Mouse (Mus musculus) adrenal gland, postnatal 14 days (tissue): Measurements from ENCODE around the gene Lhpp. TPM values are rescaled to one million over a fixed set of nuclear protein-coding genes. Genes with fewer than 3 reads are reported as not detected.

Experiments
- DNase-seq: peaks from one replicate; pipeline ENCODE4 v3.0.0; 2021; ENCODE audit warnings: mixed read lengths
- long read RNA-seq, 2 experiments: library from polyadenylated mRNA; stranded (forward); transcript quantifications; one replicate each; pipeline ENCODE4 v2.0.0; 2021
- total RNA-seq: library from RNA; stranded (reverse); gene quantifications from 2 replicates; pipeline ENCODE4 v1.2.3, GENCODE M21; 2021

Gene Lhpp
- 18.1 and 18.6 TPM in 2 replicates for total RNA-seq
- long read RNA-seq, experiment 1, transcript Lhpp-201 (7 exons, 1,612 nt), result major isoform, 26 of 40 reads
- long read RNA-seq, experiment 1, partial matches to known transcripts, result 4 of 40 reads
- long read RNA-seq, experiment 1, other reads (novel, unspliced or antisense), result 10 of 40 reads
- long read RNA-seq, experiment 2, transcript Lhpp-201 (7 exons, 1,612 nt), result major isoform, 15 of 18 reads
- long read RNA-seq, experiment 2, partial matches to known transcripts, result 0 of 18 reads
- long read RNA-seq, experiment 2, other reads (novel, unspliced or antisense), result 3 of 18 reads

DNA sequence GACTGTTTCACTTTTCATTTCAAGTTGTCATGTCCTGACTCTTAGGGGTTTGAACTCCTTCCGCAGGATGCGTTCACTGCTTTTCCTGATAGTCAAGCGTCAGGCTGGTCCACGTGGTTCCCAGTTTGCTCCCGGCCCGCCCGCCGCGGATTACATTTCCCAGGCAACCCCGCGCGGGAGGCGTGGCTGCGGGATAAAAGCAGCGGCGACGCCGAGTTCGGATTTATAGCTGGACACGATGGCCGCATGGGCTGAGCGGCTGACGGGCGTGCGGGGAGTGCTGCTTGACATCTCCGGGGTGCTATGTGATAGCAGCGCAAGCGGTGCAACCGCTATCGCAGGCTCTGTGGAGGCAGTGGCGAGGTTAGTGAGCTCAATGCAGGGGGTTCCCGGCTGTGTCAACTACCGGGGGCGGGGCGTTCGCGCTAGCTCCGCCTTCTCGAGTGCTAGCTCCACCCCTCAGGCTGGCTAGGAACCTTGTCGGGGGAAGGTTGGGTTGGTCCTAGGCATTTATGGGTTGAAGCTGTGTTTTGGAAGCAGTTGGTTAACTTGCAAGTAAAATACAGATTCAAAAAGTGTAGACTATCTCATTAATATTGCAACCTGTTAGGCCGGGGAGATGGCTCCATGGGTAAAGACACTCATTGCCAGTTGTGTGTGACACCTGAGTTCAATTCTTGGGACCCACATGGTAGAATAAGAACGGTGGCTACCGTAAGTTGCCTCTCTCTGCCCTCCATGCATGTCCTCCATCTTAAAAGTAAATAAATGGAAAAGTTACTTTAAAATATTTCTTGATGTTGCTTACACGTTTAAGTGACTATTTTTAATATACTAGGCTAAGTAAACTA, at the start of gene Lhpp:
TSS of gene Lhpp (plus strand) at position 171 of the 851 bp plus-strand sequence.
- DNase-seq, result peak; percentile 93

DNA sequence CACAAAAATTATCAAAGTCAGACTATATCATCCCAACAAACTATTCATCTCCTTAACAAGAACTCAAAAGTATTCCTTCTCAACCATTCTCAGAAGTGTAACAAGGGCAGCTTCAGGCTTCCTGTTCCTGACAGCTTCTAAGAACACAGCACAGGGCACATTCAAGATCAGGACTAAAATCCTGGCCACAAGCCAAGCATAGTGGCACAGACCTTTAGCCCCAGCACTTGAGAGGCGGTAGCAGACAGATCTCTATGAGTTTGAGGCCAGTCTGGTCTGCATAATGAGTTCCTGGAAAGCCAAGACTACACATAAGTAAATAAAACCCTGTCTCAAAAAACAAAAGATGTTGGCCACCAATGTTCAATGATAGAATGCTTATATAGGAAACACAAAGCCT, 44.6 kb upstream of the Lhpp start:
- DNase-seq, result no peak

DNA sequence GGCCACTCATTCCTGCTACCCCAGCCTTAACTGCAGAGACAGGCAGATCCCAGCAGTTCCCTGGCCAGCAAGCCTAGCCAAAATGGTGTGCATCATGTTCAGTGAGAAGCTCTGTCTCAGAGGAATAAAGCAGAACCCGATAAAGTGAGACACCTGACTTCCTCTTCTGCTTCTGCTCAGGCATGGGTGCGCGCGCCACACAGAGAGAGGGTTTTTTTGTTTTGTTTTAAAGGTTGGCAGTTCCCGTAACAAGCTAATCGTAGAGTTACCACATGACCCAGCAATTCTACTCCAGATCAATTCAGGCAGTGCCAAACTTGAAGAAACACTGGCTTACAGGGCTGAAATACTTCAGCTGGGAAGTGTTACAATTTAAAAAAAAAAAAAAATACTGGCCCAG, 41.6 kb upstream of the Lhpp start:
- peak; percentile 19 for DNase-seq

DNA sequence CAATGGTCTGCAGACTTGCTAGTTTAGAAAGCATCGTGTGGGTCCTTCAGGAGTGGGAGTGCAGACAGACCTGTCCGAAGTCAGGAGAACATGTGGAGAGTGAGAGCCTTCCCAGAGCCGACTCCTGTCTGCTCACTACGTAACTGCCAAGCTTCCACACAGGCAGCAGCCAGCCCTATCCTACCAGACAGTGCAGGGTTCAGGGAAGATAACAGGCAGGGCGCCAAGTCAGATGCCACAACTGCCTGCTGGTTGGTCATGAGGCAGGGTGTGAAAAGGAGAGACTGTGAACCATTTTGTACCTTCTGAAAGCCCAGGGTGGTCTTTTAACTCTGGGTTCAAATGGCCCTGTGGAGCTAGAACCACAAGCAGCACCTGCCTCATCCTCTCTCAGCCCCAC, 40.4 kb upstream of the Lhpp start:
- no peak for DNase-seq

DNA sequence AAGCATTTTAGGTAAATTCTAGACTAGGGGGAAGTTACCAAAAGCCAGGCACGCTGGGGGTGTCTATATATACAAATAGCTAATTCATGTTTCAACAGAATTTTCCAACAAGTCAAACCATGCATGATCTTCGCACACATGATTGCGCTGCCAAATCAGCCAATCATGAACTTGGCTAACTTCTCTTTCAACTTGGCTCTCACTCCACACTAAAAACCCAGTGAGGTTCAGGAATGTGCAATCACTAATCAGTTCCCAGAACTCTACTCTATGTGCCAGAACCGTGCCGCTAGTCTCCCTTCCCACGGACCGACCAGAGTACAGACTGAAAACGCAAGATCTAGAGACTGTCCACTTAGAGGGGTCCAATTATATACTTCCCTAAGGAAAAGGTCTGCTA, 39.0 kb upstream of the Lhpp start:
- DNase-seq, result no peak

DNA sequence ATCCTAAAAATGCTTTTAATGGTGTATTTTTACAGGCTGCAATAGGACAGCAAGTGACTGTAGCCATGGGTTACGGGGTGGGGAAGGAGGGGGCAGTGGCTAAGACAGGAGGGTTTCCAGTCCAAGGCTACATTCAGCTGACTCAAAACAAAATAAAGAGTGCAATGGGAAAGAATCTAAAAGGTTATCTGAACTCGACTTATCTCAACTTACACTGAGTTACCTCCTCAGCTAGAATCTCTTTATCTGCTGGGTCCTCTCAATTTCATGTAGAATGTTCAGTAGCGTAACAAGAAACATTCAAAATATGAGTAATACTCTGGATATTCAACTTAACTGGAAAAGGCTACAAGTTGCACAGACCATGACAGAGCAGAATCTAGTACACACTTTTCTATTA, 37.7 kb upstream of the Lhpp start:
- peak; percentile 30 for DNase-seq

DNA sequence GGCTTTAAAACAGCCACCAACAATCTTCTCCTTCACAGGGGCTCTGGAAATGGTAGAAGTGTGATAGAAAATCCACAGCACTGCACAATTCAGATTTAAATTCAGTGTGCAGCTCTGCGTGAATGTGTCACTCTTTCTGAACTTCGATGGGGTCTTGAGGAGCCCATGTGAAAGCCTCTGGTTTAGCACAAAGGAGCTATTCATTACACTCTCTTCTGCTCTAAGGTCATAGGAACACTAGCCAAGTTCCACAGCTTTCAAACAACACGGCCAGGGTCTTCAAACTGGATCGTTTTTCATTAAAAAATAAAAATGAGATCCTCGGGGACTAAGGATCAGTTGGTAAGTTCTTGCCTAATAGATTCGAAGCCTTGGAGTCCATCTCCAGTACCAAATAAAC, 37.2 kb upstream of the Lhpp start:
- DNase-seq, result no peak

DNA sequence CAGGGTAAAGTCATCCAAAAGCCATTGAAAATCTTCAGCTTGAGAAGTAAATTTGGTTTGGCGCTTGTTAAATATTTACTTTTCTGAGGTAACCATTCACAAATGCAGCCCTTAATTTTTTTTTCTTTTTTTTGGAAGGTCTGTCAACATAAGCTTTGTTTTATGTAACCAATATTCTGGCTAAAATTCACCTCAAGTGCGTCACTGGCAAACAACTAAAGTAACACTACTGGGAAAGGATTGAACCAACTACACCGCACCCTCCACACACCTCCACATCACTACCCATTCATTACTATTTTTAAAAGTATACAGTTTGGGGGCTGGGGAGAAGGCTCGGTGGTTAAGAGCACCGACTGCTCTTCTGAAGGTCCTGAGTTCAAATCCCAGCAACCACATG, 35.8 kb upstream of the Lhpp start:
- no peak for DNase-seq

DNA sequence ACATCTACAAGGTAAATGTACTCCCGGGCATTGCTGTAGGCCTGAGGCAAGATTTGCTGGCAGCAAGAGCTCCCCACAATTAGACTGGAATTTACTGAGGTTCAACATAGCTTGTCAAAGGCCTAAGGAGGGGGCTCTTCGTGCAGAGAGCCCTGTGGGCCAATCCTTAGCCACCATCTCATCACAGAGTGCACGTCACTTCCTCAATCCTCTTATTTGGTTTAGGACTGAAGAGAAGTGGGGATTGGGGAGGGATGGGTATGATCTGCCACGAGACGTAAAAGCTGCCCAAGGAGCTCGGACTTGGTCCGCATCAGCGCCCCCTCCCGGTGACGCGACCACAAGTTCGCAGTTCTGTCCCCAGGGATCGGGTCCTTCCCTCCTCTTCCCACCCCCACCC, 34.8 kb upstream of the Lhpp start:
- DNase-seq, result peak; percentile 90

DNA sequence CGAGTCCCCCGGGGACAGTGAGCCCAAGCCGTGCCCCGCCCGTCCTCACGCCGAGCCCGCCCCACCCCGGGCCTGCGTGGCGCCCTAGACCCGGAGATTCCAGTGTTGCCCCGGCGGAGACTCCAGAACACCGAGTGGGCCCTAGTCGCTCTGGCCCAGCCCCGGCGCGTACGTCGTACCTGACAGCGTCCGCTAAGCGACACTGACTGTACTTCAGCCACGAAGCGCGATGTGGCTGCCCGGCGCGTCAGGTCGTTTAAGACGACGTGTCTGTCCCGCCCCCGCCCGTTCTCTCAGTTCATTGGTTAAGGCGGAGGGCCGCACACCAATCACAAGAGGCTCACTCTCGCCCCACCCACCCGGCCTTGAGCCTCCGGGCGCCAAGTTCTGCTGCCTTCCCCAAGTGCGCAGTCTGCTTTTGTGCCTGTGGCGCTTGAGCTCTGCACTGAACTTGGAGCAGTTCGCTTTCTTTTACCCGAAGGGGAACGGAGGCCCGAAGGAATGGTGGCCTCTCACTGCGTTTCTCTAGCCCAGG, 34.3 kb upstream of the Lhpp start, which contains the start of gene Oat:
TSS of gene Oat (minus strand) at position 283 of the 535 bp plus-strand sequence.
- peak; percentile 97 for DNase-seq

DNA sequence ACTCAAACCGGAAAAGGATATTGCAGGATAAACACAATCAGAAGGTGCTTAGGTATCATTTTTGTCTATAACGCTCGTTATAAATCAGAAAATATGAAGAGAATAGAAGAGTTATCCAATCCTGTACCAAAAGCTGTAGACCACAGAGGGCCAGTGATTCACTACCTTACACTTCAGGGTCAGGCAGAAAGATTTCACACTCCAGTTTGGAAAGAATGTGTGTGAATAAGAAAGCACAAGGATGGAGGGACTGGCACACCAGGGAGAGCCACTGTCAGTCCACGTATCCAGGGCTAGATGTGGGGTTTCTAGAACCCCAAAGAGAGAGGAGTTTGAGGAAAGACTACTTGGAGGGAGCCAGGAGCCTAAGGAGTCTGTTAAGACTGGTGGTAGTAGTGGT, 33.5 kb upstream of the Lhpp start:
- DNase-seq, result peak; percentile 34

DNA sequence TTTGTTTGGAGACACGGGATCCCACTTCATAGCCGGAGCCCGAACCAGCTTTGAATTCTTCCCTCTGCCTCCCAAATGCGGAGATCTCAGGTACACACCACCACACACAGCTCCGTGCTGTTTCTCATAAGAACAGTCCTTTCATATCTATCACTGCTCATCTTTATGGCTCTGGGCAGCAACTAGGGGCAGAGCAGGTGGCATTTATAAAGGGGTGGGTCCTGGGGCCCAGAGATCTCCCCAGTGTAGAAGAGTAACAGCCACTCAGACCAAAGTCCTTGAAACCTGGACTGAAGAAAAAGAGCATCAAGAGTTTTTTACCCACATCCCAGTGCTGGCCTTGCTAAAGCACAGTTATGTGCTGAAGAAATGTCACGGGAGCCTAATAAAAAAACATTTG, 29.9 kb upstream of the Lhpp start:
- no peak for DNase-seq

DNA sequence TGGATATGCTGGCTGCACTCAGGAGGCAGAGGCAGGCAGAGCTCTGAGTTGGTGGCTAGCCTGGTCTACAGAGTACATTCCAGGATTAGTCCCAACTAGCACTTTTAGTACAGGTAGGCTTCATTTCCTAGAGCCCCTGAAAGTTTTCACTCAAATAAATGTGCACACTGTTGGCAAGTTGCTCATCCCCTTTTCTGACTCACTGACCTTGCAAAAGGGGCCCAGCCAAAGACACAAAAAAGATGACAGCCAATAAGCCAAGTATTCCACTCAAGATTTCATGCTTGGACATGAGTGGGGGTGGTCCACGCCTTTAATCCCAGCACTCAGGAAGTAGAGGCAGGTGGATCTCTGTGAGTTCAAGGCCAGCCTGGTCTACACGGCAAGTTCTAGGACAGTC, 29.0 kb upstream of the Lhpp start:
- DNase-seq, result peak; percentile 41

DNA sequence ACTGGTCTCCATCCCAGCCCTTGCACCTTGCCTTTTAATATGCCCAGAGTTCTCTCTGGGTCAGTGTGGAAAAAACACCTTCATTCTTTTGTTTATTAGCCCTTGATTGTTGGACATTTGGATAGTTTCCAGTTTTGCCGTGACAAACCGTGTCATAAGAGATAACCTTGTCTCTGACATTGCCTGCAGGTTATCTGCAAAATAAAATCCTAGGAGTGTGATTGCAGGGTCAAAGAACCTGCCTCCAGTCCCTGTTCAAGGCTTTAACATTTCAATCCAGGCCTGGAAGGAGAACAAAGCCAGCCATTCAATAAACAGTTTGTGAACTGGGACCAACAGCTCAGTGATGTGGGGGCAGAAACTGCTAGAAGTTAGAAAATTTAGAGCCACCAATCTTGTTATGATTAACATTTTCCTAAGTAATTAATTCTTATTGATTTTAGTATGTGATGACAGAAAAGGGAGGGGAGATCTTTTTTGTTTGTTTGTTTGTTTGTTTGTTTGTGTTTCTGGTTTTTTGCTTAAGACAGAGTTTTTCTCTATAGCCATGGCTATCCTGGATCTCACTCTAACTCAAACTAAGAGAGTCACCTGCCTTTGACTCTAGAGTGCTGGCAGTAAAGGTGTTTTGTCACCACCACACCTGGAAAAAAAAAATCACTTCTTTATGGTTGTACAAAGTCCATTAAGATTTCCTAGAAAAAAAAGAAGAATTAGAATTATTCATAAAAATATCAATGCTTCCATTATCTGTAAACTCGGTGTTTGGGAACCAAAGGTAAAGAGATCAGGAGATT, 24.5 kb upstream of the Lhpp start:
- DNase-seq, result no peak

DNA sequence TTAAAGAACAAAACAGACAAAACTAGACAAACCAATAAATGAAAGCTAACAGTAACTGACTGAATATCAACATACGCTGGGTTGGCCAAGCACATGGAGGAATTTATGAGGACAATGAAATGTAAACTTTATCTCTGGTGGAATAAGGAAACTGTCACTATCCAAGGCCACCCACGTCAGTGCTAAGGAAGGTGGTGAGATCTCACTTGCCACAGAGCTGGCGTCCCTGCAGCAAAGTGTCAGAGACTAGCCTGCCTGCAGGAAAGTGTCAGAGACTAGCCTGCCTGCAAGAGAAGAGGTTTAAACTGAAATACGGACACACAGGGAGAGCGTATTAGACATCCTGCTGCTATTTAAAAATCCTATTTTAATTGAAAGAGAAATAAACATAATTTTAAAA, 23.3 kb upstream of the Lhpp start:
- DNase-seq, result no peak

DNA sequence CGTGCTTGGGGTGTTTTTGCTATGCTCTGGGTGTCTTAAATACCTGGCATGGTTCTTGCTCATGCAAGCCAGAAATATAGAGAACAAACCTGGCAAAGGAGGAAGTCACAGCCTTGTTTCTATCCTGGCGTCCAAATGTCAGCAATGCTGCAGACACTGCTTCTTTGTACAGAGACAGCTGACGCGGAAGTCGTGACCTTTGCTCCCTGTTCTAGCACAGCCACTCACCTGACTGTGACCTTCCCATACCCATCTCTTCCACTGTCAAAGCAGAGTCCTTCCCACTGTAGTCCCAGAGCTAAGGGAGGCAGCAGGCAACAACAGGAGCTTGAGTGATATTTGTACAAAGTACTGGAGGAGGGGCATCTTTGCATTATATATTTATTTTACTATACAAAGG, 20.8 kb upstream of the Lhpp start:
- DNase-seq, result no peak

DNA sequence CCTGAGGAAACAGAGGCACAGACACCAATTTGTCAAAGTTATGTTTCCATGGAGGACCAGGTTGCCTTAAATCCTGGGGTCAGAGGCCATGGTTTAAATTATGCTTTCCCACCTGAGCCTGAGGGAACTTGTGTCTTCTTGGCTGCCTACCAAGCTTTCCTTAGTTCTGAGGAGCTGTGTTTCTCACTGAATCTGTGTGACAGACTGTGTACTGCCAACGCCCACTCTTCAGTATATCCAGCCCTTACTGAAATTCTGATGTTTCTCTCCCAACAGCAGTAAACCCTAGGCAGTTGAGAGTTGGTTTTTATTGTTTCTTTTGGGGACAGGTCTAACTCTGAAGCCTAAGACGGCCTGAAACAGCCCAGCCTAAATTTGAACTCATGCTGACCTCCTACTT, 16.7 kb upstream of the Lhpp start:
- DNase-seq, result no peak

DNA sequence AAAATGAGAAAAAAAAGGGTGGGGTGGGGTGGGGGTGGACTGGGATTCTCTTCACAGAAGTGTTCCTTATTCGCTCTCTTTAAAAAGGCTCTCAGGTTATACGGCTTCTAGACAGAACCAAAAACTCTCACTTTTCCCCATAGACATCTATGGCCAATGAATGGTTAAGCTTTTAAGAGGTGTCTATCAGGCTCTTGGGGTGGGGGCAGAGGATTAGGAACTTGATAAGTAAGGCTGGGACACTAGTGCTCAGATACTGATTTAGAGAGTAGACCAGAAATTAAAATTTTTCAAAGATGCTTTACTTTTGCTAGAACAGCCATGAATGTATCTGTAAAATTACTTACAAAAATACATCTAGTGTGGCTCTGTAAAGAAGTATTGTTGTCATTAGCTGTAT, 16.1 kb upstream of the Lhpp start:
- no peak for DNase-seq

DNA sequence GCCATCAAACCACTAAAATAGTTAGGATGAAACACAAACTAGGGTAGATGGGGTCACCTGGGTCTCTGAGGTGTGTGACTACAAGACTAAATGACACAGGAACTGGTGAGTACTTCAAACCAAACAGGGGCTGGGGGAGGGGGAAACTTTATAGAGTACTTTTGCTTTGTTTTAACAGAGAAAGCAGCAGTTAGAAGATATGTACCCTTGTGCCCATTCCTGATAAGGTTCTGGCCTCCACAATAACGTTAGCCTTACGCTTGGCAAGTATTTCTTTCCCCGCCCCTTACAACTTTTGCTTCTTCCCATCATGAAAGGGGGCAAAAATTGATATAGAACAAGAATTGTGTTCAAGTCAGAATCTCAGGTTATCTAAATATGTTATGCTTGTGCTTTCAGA, 14.7 kb upstream of the Lhpp start:
- no peak for DNase-seq

DNA sequence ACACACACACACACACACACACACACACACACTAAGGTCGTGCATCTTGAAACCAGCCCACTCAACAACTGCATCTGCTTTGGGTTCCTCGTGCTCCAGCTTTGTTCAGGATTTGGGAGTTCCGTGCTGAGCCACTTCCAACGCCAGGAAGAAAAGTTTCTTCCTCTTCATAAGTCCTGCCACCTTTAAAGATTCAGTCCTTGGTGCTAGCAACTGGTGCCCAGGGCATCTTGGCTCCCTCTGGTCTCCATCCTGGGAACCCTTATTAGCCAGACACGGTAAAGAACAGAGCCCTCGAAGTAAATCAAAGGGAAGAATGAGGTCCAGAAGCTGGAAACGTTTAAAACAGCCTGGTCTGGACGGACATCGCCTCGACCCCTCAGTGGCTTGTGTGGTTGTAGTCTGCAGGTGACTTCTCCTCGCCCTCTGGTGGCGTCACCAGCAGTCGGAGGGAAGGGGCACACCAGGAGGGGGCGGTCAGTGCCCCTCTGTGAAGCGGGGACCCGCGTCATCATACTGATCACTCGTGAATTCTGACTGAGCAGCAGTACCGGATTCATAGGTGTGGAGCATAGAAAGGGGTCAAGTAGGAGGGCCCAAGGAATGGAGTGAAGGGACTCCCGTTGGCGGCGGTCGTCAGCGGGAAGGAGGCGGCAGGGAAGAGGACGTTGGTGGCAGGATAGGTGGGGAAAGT, 13.7 kb upstream of the Lhpp start:
- no peak for DNase-seq

DNA sequence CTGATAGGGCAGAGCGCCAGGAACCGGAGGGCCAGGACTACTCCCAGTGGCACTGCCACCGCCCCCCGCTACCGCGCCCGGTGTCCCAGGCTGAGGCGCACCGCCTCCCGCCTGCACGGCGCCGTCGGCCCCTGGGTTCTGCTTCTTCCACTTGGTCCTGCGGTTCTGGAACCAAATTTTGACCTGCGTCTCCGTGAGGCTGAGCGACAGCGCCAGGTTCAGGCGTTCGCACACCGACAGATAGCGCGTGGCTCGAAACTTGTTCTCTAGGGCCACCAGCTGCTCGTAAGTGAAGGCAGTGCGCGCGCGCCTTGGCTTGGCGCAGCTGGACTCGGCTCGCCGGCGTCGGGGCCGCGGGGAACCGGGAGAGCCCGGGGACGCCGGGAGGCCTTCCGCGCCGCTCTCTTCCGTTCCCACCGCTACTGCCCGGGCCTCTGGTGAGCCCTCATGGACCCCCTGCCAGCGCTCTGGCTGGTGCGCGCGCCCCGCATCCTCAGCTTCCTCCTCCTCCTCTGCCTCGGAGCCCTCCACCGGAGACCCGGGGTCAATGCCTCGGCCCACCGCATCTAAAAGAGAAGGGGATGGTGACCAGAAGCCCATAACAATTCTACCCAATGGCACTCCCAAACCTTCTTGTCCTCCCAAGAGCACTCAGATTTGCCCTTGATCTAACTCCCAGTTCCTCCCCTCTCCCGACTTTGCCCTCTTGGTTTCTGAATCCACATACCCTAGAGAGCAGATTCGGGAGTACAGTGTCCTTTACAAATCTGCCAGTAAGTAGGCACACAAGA, 13.0 kb upstream of the Lhpp start:
- DNase-seq, result peak; percentile 49
